Mouse (Mus musculus): ENCODE data around the gene Rwdd4a. TPM values are rescaled to one million over a fixed set of nuclear protein-coding genes. Genes with fewer than 3 reads are reported as not detected.

The Rwdd4a gene
- polyA plus RNA-seq, 1 experiment from 2014 or later = 46.8 TPM

GRCm38 (mm10) chr8:47590400-47590799 lies 56.9 kb downstream of the Rwdd4a start:
- WGBS = 79% methylated on average over 10 of the region's 10 CpGs
- H3K9me3 ChIP-seq = no peaks in the 10 kb centered on the region
- H3K27ac ChIP-seq = no peak overlapping the region
- H3K27me3 ChIP-seq = no peaks in the 10 kb centered on the region
- ATAC-seq (ENCODE audit: insufficient number of reproducible peaks, insufficient read depth, low FRiP score, low TSS enrichment, low read depth) = no peak
- no peak overlapping the region for H3K4me3 ChIP-seq
- H3K9ac ChIP-seq = no peak overlapping the region
- no peaks in the 10 kb centered on the region for H3K36me3 ChIP-seq
- H3K4me1 ChIP-seq = no peaks in the 10 kb centered on the region
- H3K4me2 ChIP-seq = no peak overlapping the region

- H3K9ac ChIP-seq = no peak overlapping the region
- no peak overlapping the region for H3K4me2 ChIP-seq
- H3K27me3 ChIP-seq = no peaks in the 10 kb centered on the region
- 41% methylated on average over 8 of the region's 8 CpGs for WGBS
- no peak overlapping the region for H3K4me3 ChIP-seq
- no peaks in the 10 kb centered on the region for H3K36me3 ChIP-seq
- peaks cover 4% of the 10 kb centered on the region; the same call in 1 of the 2 replicates for H3K4me1 ChIP-seq
- H3K27ac ChIP-seq = no peak overlapping the region
- H3K9me3 ChIP-seq = no peaks in the 10 kb centered on the region
- ATAC-seq (ENCODE audit: insufficient number of reproducible peaks, insufficient read depth, low FRiP score, low TSS enrichment, low read depth) = no peak
Measured at GRCm38 (mm10) chr8:47600664-47601063, 67.2 kb downstream of the Rwdd4a start.

Small RNAs within 50 kb of the gene (microRNA-seq; reads per million reads assigned to microRNA genes)
- not detected for gene Gm27409

Other genes starting within 250 kb of the Rwdd4a start
- gene Stox2, start 87.3 kb upstream of the Rwdd4a start, polyA plus RNA-seq (2015; fragmentation: Nextera tagmentation; extraction: Ambion mirVana) = 22.3 and 22.4 TPM in 2 replicates
- 32.2 and 34.4 TPM in 2 replicates for gene Trappc11, start 194 bp upstream of the Rwdd4a start, polyA plus RNA-seq (2015; fragmentation: Nextera tagmentation; extraction: Ambion mirVana)
- 12.3 and 14.9 TPM in 2 replicates for gene Ing2, start 141.9 kb downstream of the Rwdd4a start, polyA plus RNA-seq (2015; fragmentation: Nextera tagmentation; extraction: Ambion mirVana)
- 26.5 and 27.9 TPM in 2 replicates for gene Cdkn2aip, start 180.3 kb downstream of the Rwdd4a start, polyA plus RNA-seq (2015; fragmentation: Nextera tagmentation; extraction: Ambion mirVana)

Data from embryonic facial prominence, embryonic 13.5 days (tissue).